Mouse (Mus musculus) liver, embryonic 14.5 days (tissue): ENCODE results near the gene Gm11114. TPM values are rescaled to one million over a fixed set of nuclear protein-coding genes. Genes with fewer than 3 reads are reported as not detected.

Experiments used
- ATAC-seq: fragments of 200-750 bp; cut with Nextera tagmentation; 2 replicates; pipeline ENCODE4 v1.8.0; 2017; ENCODE audit warnings: moderate number of reproducible peaks, mild to moderate bottlenecking, moderate library complexity; ENCODE audit not compliant: insufficient read depth
- DNase-seq, 3 experiments: peaks; one replicate each; pipeline ENCODE4 v3.0.0-alpha.2; 2012 to 2013; ENCODE audit warnings: low read depth in 3 of 3, low spot score in 3 of 3
- H3K27ac ChIP-seq: fragments of 300-500 bp; sonication (generic); 2 replicates; pipeline ENCODE4 v1.5.1; 2014; ENCODE audit warnings: moderate library complexity, mild to moderate bottlenecking, control low read depth, inconsistent platforms
- H3K27me3 ChIP-seq: fragments of 300-500 bp; sonication (generic); 2 replicates; pipeline ENCODE4 v1.6.1; 2014; ENCODE audit warnings: mild to moderate bottlenecking, low read length, moderate library complexity; ENCODE audit not compliant: control insufficient read depth, insufficient read depth
- H3K36me3 ChIP-seq: fragments of 300-500 bp; sonication (generic); replicated peaks from 2 replicates; pipeline ENCODE4 v1.6.1; 2014; ENCODE audit warnings: low read depth; ENCODE audit not compliant: control insufficient read depth, insufficient read depth
- H3K4me1 ChIP-seq, 2 experiments: fragments of 200-500 bp in 1 of 2; fragments of 300-500 bp in 1 of 2; sonication (generic) in 1 of 2; replicated peaks; 2 replicates each; pipeline ENCODE4 v1.6.1; 2012 to 2014; ENCODE audit warnings: antibody characterized with exemption in 1 of 2, inconsistent platforms in 1 of 2, low read length in 1 of 2; ENCODE audit not compliant: control insufficient read depth in 2 of 2, insufficient read depth in 2 of 2
- H3K4me2 ChIP-seq: fragments of 300-500 bp; sonication (generic); 2 replicates; pipeline ENCODE4 v1.6.1; 2014; ENCODE audit warnings: low read depth, mild to moderate bottlenecking, control low read depth, moderate library complexity
- H3K4me3 ChIP-seq, 2 experiments: fragments of 200-500 bp in 1 of 2; fragments of 300-500 bp in 1 of 2; sonication (generic) in 1 of 2; 2 replicates each; pipeline ENCODE4 v1.5.1; 2012 to 2014; ENCODE audit warnings: low read depth in 2 of 2, low read length in 2 of 2, mild to moderate bottlenecking in 2 of 2, control low read depth in 1 of 2, inconsistent platforms in 1 of 2, moderate library complexity in 1 of 2; ENCODE audit not compliant: insufficient read depth in 1 of 2
- H3K9ac ChIP-seq: fragments of 300-500 bp; sonication (generic); replicated peaks from 2 replicates; pipeline ENCODE4 v1.6.1; 2014; ENCODE audit warnings: mild to moderate bottlenecking, control low read depth, moderate library complexity
- H3K9me3 ChIP-seq: fragments of 300-500 bp; sonication (generic); 2 replicates; pipeline ENCODE4 v1.6.1; 2016; ENCODE audit warnings: low read length, mixed read lengths; ENCODE audit not compliant: control insufficient read depth
- CTCF ChIP-seq: IDR thresholded peaks from 2 replicates; pipeline ENCODE4 v1.5.1; 2016; ENCODE audit warnings: antibody characterized with exemption, low read depth, control low read depth
- EP300 ChIP-seq: IDR thresholded peaks from 2 replicates; pipeline ENCODE4 v1.6.1; 2016; ENCODE audit warnings: antibody characterized with exemption, low read depth
- WGBS: fragments of 180-500 bp; shearing (Covaris S2); extraction: QIAGEN DNeasy Blood & Tissue Kit; methylation state at CpG from one replicate; pipeline ENCODE4 v1.1.7; 2014; ENCODE audit not compliant: insufficient replicate concordance; 5-methylcytosine and 5-hydroxymethylcytosine counted together
- polyA plus RNA-seq, 2 experiments: library from polyadenylated mRNA; depleted of rRNA in 1 of 2; stranded (reverse) in 1 of 2; unstranded in 1 of 2; fragments of >200 nt; fragmentation: Nextera tagmentation in 1 of 2; extraction: Ambion mirVana in 1 of 2; gene quantifications; 2 replicates each; pipeline versions ENCODE4 v1.2.1 to v1.2.3; 2012 to 2014

Gene Gm11114
- polyA plus RNA-seq, 2 experiments, result not detected

DNA sequence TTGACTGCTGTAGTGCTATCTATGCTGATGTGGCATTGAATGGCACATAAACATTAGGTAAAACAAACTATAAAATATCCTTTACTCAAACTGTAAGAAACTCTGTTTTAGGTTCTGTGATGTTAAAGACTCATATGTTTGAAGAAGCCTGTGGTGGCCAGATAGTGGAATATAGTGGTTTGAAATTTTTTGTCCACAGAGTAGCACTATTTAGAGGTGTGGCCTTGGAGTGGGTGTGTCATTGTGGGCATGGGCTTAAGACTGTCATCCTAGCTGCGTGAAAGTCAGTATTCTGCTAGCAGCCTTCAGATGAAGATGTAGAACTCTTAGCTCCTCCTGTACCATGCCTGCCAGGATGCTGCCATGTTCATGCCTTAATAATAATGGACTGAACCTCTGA, 3.5 kb downstream of the Gm11114 start:
- H3K4me1 ChIP-seq, result peaks cover 0 to 2% of the 10 kb centered on the region in 2 experiments; a peak in 1 of 4 replicates
- H3K4me3 ChIP-seq, result no peak overlapping the region
- no peak overlapping the region for H3K9ac ChIP-seq
- no peak overlapping the region for H3K4me2 ChIP-seq
- TF ChIP-seq EP300 (no peak), CTCF (no peak)
- no peak overlapping the region for H3K27ac ChIP-seq
- ATAC-seq (no peak), DNase-seq (no peak)
- H3K36me3 ChIP-seq, result no peaks in the 10 kb centered on the region
- no peaks in the 10 kb centered on the region for H3K9me3 ChIP-seq
- no peaks in the 10 kb centered on the region for H3K27me3 ChIP-seq
- 15% methylated on average over 1 of the region's 1 CpGs for WGBS

DNA sequence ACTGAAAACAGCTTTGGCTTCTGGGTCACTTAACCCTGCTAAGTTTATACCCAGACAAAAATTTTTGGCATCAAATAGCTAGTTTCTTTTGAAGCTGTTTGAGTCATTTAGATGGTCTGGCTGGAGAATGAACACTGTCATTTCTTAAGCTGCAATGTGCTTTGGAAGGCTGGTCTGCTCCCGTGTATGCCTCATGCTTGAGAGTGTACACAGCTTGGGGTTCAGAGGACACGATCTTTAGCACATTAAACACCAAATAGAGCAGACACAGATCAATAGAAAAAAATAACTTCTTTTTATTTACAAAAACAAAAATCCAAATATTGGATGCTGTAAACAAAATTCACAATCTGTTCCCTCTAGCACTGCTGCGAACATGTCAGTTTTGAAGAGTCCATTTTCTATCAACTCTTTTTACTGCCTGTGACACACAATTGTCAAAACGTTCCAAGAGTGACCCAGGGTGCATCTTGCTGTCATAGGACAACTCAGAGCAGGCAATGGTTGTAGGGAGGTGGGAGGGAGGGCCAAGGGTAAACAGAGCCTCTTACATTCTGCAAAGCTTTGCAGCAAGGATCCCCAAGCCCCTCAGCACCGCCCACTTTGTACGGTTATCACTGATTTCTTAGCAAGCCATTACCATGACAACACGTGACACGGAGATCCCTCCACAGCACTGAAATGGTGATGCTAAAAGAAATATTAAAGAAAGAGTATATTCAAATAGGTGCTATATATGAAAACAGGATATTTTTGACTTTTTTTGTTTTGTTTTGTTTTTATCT, 7.8 kb downstream of the Gm11114 start:
- no peaks in the 10 kb centered on the region for H3K9me3 ChIP-seq
- no peak overlapping the region for H3K4me2 ChIP-seq
- TF ChIP-seq CTCF, result no peak
- no peak for TF ChIP-seq EP300
- H3K27ac ChIP-seq, result no peak overlapping the region
- 50% methylated on average over 8 of the region's 8 CpGs for WGBS
- H3K4me3 ChIP-seq, result no peak overlapping the region
- peaks cover 0 to 4% of the 10 kb centered on the region in 2 experiments; a peak in 2 of 4 replicates for H3K4me1 ChIP-seq
- H3K27me3 ChIP-seq, result no peaks in the 10 kb centered on the region
- DNase-seq (no peak), ATAC-seq (no peak)
- H3K36me3 ChIP-seq, result no peaks in the 10 kb centered on the region; the same call in 1 of the 2 replicates
- H3K9ac ChIP-seq, result no peak overlapping the region

DNA sequence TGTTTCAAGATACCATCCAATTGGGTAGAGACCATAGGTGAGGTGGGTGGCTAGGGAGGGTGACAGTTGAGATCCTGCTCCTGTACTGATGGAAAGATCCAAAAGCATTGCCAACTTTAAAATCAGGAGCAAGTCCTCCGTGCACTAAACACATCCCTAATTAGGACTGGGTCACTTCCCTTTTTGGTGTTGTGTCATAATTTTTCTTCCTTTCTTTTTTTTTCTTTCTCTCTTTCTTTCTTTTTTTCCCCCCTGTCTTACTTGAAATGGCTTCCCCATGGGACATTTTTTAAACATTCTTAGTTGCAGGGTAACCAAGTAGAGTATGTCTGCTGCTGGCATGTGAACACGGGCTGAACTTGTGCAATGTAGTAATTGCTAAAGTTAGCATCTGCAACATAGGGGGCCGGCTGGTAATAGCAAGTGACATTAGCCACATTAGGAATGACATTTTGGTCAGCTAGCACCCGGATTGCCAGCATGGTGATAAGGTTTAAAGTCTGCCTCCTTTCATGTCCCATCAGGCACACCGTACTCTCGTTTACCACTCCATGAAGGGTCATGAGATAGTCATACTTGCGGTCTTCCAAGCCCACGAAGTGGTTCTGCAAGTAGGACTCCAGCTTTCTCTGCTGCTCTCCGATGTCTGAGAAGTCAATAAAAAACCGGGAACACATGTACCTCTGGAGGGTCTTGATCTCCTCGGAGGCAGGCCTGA, 11.7 kb downstream of the Gm11114 start:
- peak overlapping the region; percentile 51 to 65 for H3K4me3 ChIP-seq
- no peak overlapping the region for H3K27ac ChIP-seq
- H3K4me1 ChIP-seq, result peaks cover 0 to 4% of the 10 kb centered on the region in 2 experiments; a peak in 2 of 4 replicates
- H3K9me3 ChIP-seq, result no peaks in the 10 kb centered on the region
- WGBS, result 50% methylated on average over 11 of the region's 11 CpGs
- H3K4me2 ChIP-seq, result peak overlapping the region; percentile 74
- H3K9ac ChIP-seq, result no peak overlapping the region
- no peak for DNase-seq
- TF ChIP-seq CTCF, result no peak
- TF ChIP-seq EP300, result no peak
- no peaks in the 10 kb centered on the region; the same call in 1 of the 2 replicates for H3K27me3 ChIP-seq
- no peaks in the 10 kb centered on the region; the same call in 1 of the 2 replicates for H3K36me3 ChIP-seq
- no peak for ATAC-seq

DNA sequence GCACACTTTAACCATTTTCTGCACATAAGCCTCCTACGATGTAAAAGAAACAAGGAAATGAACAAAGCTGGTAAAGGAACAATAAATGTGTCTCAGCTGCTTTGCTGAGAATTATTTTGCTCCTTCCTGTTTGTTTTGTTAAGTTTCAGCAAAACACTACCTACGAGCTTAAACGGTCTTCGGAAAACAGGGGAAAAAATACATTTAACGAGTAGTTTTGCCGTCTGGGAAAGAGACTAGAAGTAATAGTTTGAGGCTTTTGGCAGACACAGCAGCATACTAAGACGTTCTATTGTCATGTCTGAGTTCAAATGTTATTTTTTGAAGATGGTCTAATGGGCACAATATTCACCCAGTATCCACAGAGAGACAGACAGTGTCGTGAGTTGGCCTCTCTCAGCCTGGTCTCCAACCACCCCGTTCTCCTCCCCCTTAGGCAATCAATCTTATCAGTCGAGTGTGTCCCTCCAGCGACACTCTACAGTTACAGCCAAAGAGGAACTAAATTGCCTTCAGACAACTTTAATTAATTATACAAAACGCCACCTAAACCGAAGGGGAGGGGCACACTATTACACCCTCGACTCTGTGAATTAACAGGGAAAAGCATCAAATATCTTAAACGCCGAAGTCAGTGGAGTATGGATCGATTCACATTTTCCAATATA, 12.8 kb downstream of the Gm11114 start:
- TF ChIP-seq EP300, result no peak
- TF ChIP-seq CTCF, result 0 out of 2 replicates have a peak, but pooled peaks have one; percentile 11
- Histone ChIP-seq H3K4me2 (peak overlapping the region; percentile 74), H3K27me3 (no peaks in the 10 kb centered on the region; the same call in 1 of the 2 replicates), H3K27ac (no peak overlapping the region), H3K9me3 (no peaks in the 10 kb centered on the region), H3K4me3 (peak overlapping the region; percentile 51 to 65), H3K36me3 (no peaks in the 10 kb centered on the region; the same call in 1 of the 2 replicates), H3K4me1 (peaks cover 0 to 4% of the 10 kb centered on the region in 2 experiments; a peak in 2 of 4 replicates), H3K9ac (no peak overlapping the region)
- WGBS, result 30% methylated on average over 17 of the region's 17 CpGs
- DNase-seq, result peak in 1 of 3 experiments; percentile 16
- no peak for ATAC-seq
